In the genomic region with DNA sequence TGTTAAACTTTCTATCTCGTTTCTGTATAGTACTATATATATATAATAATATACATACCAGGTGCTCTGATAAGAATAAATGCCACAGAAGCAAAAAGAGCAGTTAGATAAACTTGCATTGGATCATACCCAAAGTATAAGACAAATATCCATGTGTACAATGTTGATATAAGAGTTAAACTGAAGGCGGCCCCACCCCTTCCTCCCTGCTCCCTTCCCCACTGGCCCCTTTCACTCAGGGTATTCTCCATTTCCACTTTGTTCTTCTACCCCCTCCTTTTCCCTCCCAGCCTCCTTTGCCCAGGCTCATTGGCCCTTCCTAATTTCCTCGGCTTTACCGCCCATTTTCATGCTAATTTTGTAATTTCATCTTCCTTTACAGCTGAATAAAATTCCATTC, we compare ENCODE assay signal across 32 mouse cellular contexts. TPM values are rescaled to one million over a fixed set of nuclear protein-coding genes. Genes with fewer than 3 reads are reported as not detected.
DNase-seq lines count a peak whose midpoint lies in the region; ATAC-seq and TF ChIP-seq lines count a peak whose summit lies in the region.
"Had no signal": no experiment of that assay in that cellular context is flagged by ENCODE, and none has a peak within 500 bp of the region (broad histone marks: within the 10 kb centered on the region; RNA-seq: fewer than 3 reads in every experiment).

No protein-coding gene starts in this region.

- intact Hi-C loops in left cerebral cortex, postnatal 25 days (cut with DNase I) = no loop called here
- intact Hi-C loops in heart, postnatal 14 days (cut with DNase I) = no loop called here

- no peaks in the 10 kb centered on the region for H3K36me3 ChIP-seq in hindbrain, embryonic 11.5 days (ENCODE audit: control insufficient read depth, insufficient read depth, low read length)
- H3K36me3 ChIP-seq in hindbrain, embryonic 12.5 days = no peaks in the 10 kb centered on the region
- no peaks in the 10 kb centered on the region for H3K36me3 ChIP-seq in midbrain, embryonic 12.5 days
- H3K36me3 ChIP-seq in midbrain, embryonic 14.5 days (ENCODE audit: control insufficient read depth, insufficient read depth, low read length) = no peaks in the 10 kb centered on the region
- H3K36me3 ChIP-seq: embryonic facial prominence, embryonic 10.5 days; embryonic facial prominence, embryonic 13.5 days; heart, embryonic 10.5 days; hindbrain, embryonic 10.5 days had no signal

- TF ChIP-seq CTCF in brain, embryonic 14.5 days (IDR thresholded peaks at IDR 0.05; ENCODE audit: borderline replicate concordance, extremely low read depth, insufficient read depth, insufficient read length) = no peak

- TF ChIP-seq POLR2A in brain, embryonic 14.5 days (IDR thresholded peaks at IDR 0.05; ENCODE audit: borderline replicate concordance, extremely low read depth, insufficient read depth, insufficient read length, poor library complexity, severe bottlenecking) = no peak

- ATAC-seq in hindbrain, embryonic 11.5 days (ENCODE audit: low FRiP score) = peak; percentile 60; the same call in 1 of the 2 replicates
- ATAC-seq in hindbrain, embryonic 12.5 days (ENCODE audit: low FRiP score) = no peak
- peak; percentile 34; the same call in 1 of the 2 replicates for ATAC-seq in midbrain, embryonic 12.5 days (ENCODE audit: low FRiP score, low read depth)
- no peak for ATAC-seq in midbrain, embryonic 14.5 days (ENCODE audit: low FRiP score, low TSS enrichment)
- ATAC-seq in megakaryocyte progenitor cell, adult 5-6 weeks (replicated peaks; ENCODE audit: poor library complexity) = peak; percentile 58
- ATAC-seq: forebrain, embryonic 14.5 days; hindbrain, embryonic 16.5 days; inflammation-experienced regulatory T-cells, adult 6 months; intestine, embryonic 16.5 days; Patski had no signal

- no peak for DNase-seq in hindbrain, embryonic 11.5 days (ENCODE audit: low spot score)
- DNase-seq in midbrain, embryonic 14.5 days = no peak
- peak; percentile 12 for DNase-seq in brain, embryonic 14.5 days (ENCODE audit: low read depth)
- no peak for DNase-seq in left cerebral cortex, postnatal 25 days (ENCODE audit: low spot score in 2 of 2)
- no peak for DNase-seq in heart, postnatal 14 days
- DNase-seq: adrenal gland, postnatal 10 days; adrenal gland, postnatal 36 days; cerebellum, adult 11 months; cerebellum, adult 2 months; cerebellum, adult 9-11 months; cerebellum, postnatal 25 days; embryo, embryonic 11 days; gastrocnemius, postnatal 10 days; gastrocnemius, postnatal 36 days; heart, adult 2 months; heart, postnatal 36 days had no signal

- no peaks in the 10 kb centered on the region for H3K4me1 ChIP-seq in hindbrain, embryonic 11.5 days (replicated peaks; ENCODE audit: control insufficient read depth, insufficient read depth, low read length)
- no peaks in the 10 kb centered on the region for H3K4me1 ChIP-seq in hindbrain, embryonic 12.5 days
- no peaks in the 10 kb centered on the region for H3K4me1 ChIP-seq in midbrain, embryonic 12.5 days
- no peaks in the 10 kb centered on the region for H3K4me1 ChIP-seq in midbrain, embryonic 14.5 days (ENCODE audit: control insufficient read depth, insufficient read depth, low read length)
- H3K4me1 ChIP-seq: embryonic facial prominence, embryonic 10.5 days; embryonic facial prominence, embryonic 13.5 days; heart, embryonic 10.5 days; hindbrain, embryonic 10.5 days had no signal

- no peak overlapping the region for H3K9ac ChIP-seq in hindbrain, embryonic 11.5 days (ENCODE audit: low read depth, low read length)
- no peak overlapping the region for H3K9ac ChIP-seq in hindbrain, embryonic 12.5 days
- H3K9ac ChIP-seq in midbrain, embryonic 12.5 days (replicated peaks) = no peak overlapping the region
- H3K9ac ChIP-seq in midbrain, embryonic 14.5 days (replicated peaks; ENCODE audit: low read length) = no peak overlapping the region
- H3K9ac ChIP-seq: embryonic facial prominence, embryonic 13.5 days had no signal

- H3K4me3 ChIP-seq in hindbrain, embryonic 11.5 days (ENCODE audit: low read depth, low read length) = no peak overlapping the region
- H3K4me3 ChIP-seq in hindbrain, embryonic 12.5 days = no peak overlapping the region
- H3K4me3 ChIP-seq in midbrain, embryonic 12.5 days = no peak overlapping the region
- H3K4me3 ChIP-seq in midbrain, embryonic 14.5 days (replicated peaks; ENCODE audit: low read depth, low read length) = no peak overlapping the region
- H3K4me3 ChIP-seq: embryonic facial prominence, embryonic 10.5 days; embryonic facial prominence, embryonic 13.5 days; erythroblast, embryonic 14.5 days; heart, adult 2 months; heart, embryonic 10.5 days; hindbrain, embryonic 10.5 days had no signal

- H3K27me3 ChIP-seq in hindbrain, embryonic 11.5 days (ENCODE audit: control insufficient read depth, insufficient read depth, low read length) = no peaks in the 10 kb centered on the region
- no peaks in the 10 kb centered on the region for H3K27me3 ChIP-seq in hindbrain, embryonic 12.5 days
- H3K27me3 ChIP-seq in midbrain, embryonic 12.5 days = no peaks in the 10 kb centered on the region
- H3K27me3 ChIP-seq in midbrain, embryonic 14.5 days (ENCODE audit: control insufficient read depth, insufficient read depth, low read length) = no peaks in the 10 kb centered on the region
- H3K27me3 ChIP-seq: embryonic facial prominence, embryonic 13.5 days had no signal

- 71% methylated on average over 4 of the region's 4 CpGs for WGBS in hindbrain, embryonic 11.5 days
- WGBS in hindbrain, embryonic 12.5 days = 63% methylated on average over 4 of the region's 4 CpGs
- 69% methylated on average over 4 of the region's 4 CpGs for WGBS in midbrain, embryonic 12.5 days
- WGBS in midbrain, embryonic 14.5 days = 54% methylated on average over 4 of the region's 4 CpGs

- no peak overlapping the region for H3K27ac ChIP-seq in hindbrain, embryonic 11.5 days (ENCODE audit: low read depth, low read length)
- H3K27ac ChIP-seq in hindbrain, embryonic 12.5 days = no peak overlapping the region
- no peak overlapping the region for H3K27ac ChIP-seq in midbrain, embryonic 12.5 days (replicated peaks)
- no peak overlapping the region for H3K27ac ChIP-seq in midbrain, embryonic 14.5 days (replicated peaks; ENCODE audit: low read depth, low read length)
- H3K27ac ChIP-seq: embryonic facial prominence, embryonic 10.5 days; embryonic facial prominence, embryonic 13.5 days; heart, adult 2 months; heart, embryonic 10.5 days; hindbrain, embryonic 10.5 days had no signal

- H3K9me3 ChIP-seq in hindbrain, embryonic 11.5 days (ENCODE audit: control insufficient read depth, low read length) = no peaks in the 10 kb centered on the region
- 0 out of 2 replicates have a peak, but pooled peaks cover 3% of the 10 kb centered on the region for H3K9me3 ChIP-seq in hindbrain, embryonic 12.5 days (replicated peaks)
- no peaks in the 10 kb centered on the region for H3K9me3 ChIP-seq in midbrain, embryonic 12.5 days
- 0 out of 2 replicates have a peak, but pooled peaks cover 8% of the 10 kb centered on the region for H3K9me3 ChIP-seq in midbrain, embryonic 14.5 days (ENCODE audit: control insufficient read depth, low read length)
- H3K9me3 ChIP-seq: embryonic facial prominence, embryonic 10.5 days had no signal

- no peak overlapping the region for H3K4me2 ChIP-seq in hindbrain, embryonic 11.5 days (replicated peaks; ENCODE audit: low read depth, low read length)
- H3K4me2 ChIP-seq in hindbrain, embryonic 12.5 days (replicated peaks) = no peak overlapping the region
- H3K4me2 ChIP-seq in midbrain, embryonic 12.5 days (replicated peaks) = no peak overlapping the region
- H3K4me2 ChIP-seq in midbrain, embryonic 14.5 days (ENCODE audit: low read length) = no peak overlapping the region
- H3K4me2 ChIP-seq: embryonic facial prominence, embryonic 13.5 days had no signal

RNA-seq across cellular contexts. Expression of a gene that starts 36.5 kb away (rescaled TPM):
- polyA plus RNA-seq in hindbrain, embryonic 11.5 days (2014; fragmentation: Nextera tagmentation; extraction: Ambion mirVana) = 1.4 and 1.5 TPM in 2 replicates
- polyA plus RNA-seq in hindbrain, embryonic 12.5 days (2016; fragmentation: Nextera tagmentation; extraction: Ambion mirVana) = 1.6 and 1.9 TPM in 2 replicates
- 0.34 and 0.50 TPM in 2 replicates for polyA plus RNA-seq in midbrain, embryonic 12.5 days (2016; fragmentation: Nextera tagmentation; extraction: Ambion mirVana)
- polyA plus RNA-seq in midbrain, embryonic 14.5 days (2014; fragmentation: Nextera tagmentation; extraction: Ambion mirVana) = 1.1 and 1.6 TPM in 2 replicates
- polyA plus RNA-seq in brain, embryonic 14.5 days (2012; rRNA removed) = 0.39 and 0.90 TPM in 2 replicates
- total RNA-seq in megakaryocyte progenitor cell, adult 5-6 weeks (2015) = 0.27 and 0.30 TPM in 2 replicates
- total RNA-seq in megakaryocyte progenitor cell, adult 5-6 weeks (2017) = 0.29 and 0.37 TPM in 2 replicates
- under 1 TPM; 0.50 to 0.57 TPM for total RNA-seq in left cerebral cortex, postnatal 25 days (2021)
- not detected for total RNA-seq in heart, postnatal 14 days (2021)
- total RNA-seq: adrenal gland, adult 18-20 months; adrenal gland, postnatal 36 days; gastrocnemius, adult 18-20 months; gastrocnemius, postnatal 10 days; gastrocnemius, postnatal 36 days; heart, adult 2 months; heart, postnatal 36 days had no signal
- polyA plus RNA-seq: erythroblast, embryonic 14.5 days; heart, embryonic 14.5 days; intestine, embryonic 16.5 days; Patski had no signal

Comparison
In these comparisons a context has a peak if more than half of its experiments do, and no peak if none do; other contexts are left out.
1. ATAC-seq: peak in hindbrain, embryonic 11.5 days (single experiment), midbrain, embryonic 12.5 days (single experiment) and megakaryocyte progenitor cell, adult 5-6 weeks (single experiment); none in hindbrain, embryonic 12.5 days (single experiment) and midbrain, embryonic 14.5 days (single experiment).